Mouse (Mus musculus): ENCODE data around the gene Rnf111.
"Not testable (repeated sequence)": the region's sequence is repeated elsewhere in the genome, so short reads cannot be mapped to it uniquely, and the experiment has no call there.

GRCm38 (mm10) chr9:70546576-70546975 lies 43.1 kb upstream of the Rnf111 start:
- TF ChIP-seq CTCF (IDR thresholded peaks at IDR 0.05; ENCODE audit: borderline replicate concordance, insufficient read depth, low read length); POLR2A (IDR thresholded peaks at IDR 0.05; ENCODE audit: low read depth, low read length): not testable (repeated sequence)

All from embryonic fibroblast, embryonic 13.5 days (primary cell).